Mouse (Mus musculus): ENCODE results near the gene Fmo5. TPM values are rescaled to one million over a fixed set of nuclear protein-coding genes. Genes with fewer than 3 reads are reported as not detected.

Fmo5 gene
- polyA plus RNA-seq, 1 experiment from 2014 or later = 3.7 TPM

- Histone ChIP-seq H3K27me3 (ENCODE audit: control insufficient read depth, insufficient read depth, low read length) (no peaks in the 10 kb centered on the region), H3K4me2 (ENCODE audit: low read length) (peak overlapping the region; percentile 87), H3K9me3 (ENCODE audit: control insufficient read depth, low read length) (no peaks in the 10 kb centered on the region), H3K4me1 (ENCODE audit: control insufficient read depth in 2 of 2, insufficient read depth in 2 of 2, low read length in 2 of 2) (peaks cover 19 to 30% of the 10 kb centered on the region in 2 experiments), H3K9ac (ENCODE audit: low read length) (peak overlapping the region; percentile 62), H3K36me3 (ENCODE audit: control insufficient read depth, insufficient read depth, low read length) (no peaks in the 10 kb centered on the region), H3K4me3 (ENCODE audit: control insufficient read depth in 1 of 2, insufficient read depth in 1 of 2, low read depth in 1 of 2, low read length in 2 of 2) (peak overlapping the region; percentile 42 to 43), H3K27ac (replicated peaks in 1 of 2; ENCODE audit: control insufficient read depth in 1 of 2, insufficient read depth in 1 of 2, low read depth in 2 of 2, low read length in 2 of 2) (0 out of 4 replicates have a peak overlapping the region, but pooled peaks of 1 of the 2 experiments have one; percentile 8)
- WGBS = 2% methylated on average over 33 of the region's 33 CpGs
- ATAC-seq (ENCODE audit: insufficient number of reproducible peaks, insufficient read depth, low FRiP score, low read depth) = no peak
Measured at GRCm38 (mm10) chr3:97681321-97682158, 52.9 kb downstream of the Fmo5 start.

GRCm38 (mm10) chr3:97682159-97682502 is 53.5 kb downstream of the Fmo5 start:
- H3K4me3 ChIP-seq (ENCODE audit: control insufficient read depth in 1 of 2, insufficient read depth in 1 of 2, low read depth in 1 of 2, low read length in 2 of 2) = peak overlapping the region; percentile 42 to 43
- no peaks in the 10 kb centered on the region for H3K27me3 ChIP-seq (ENCODE audit: control insufficient read depth, insufficient read depth, low read length)
- WGBS = 2% methylated on average over 11 of the region's 11 CpGs
- H3K9me3 ChIP-seq (ENCODE audit: control insufficient read depth, low read length) = no peaks in the 10 kb centered on the region
- peak overlapping the region; percentile 87 for H3K4me2 ChIP-seq (ENCODE audit: low read length)
- H3K27ac ChIP-seq (replicated peaks in 1 of 2; ENCODE audit: control insufficient read depth in 1 of 2, insufficient read depth in 1 of 2, low read depth in 2 of 2, low read length in 2 of 2) = no peak overlapping the region
- no peak for ATAC-seq (ENCODE audit: insufficient number of reproducible peaks, insufficient read depth, low FRiP score, low read depth)
- H3K4me1 ChIP-seq (ENCODE audit: control insufficient read depth in 2 of 2, insufficient read depth in 2 of 2, low read length in 2 of 2) = peaks cover 19 to 30% of the 10 kb centered on the region in 2 experiments
- H3K36me3 ChIP-seq (ENCODE audit: control insufficient read depth, insufficient read depth, low read length) = no peaks in the 10 kb centered on the region
- peak overlapping the region; percentile 62 for H3K9ac ChIP-seq (ENCODE audit: low read length)

- H3K36me3 ChIP-seq (ENCODE audit: control insufficient read depth, insufficient read depth, low read length) = no peaks in the 10 kb centered on the region
- H3K4me3 ChIP-seq (ENCODE audit: control insufficient read depth in 1 of 2, insufficient read depth in 1 of 2, low read depth in 1 of 2, low read length in 2 of 2) = peak overlapping the region; percentile 42 to 43; a peak in 3 of 4 replicates
- 28% methylated on average over 5 of the region's 5 CpGs for WGBS
- H3K4me1 ChIP-seq (ENCODE audit: control insufficient read depth in 2 of 2, insufficient read depth in 2 of 2, low read length in 2 of 2) = peaks cover 19 to 30% of the 10 kb centered on the region in 2 experiments
- H3K27ac ChIP-seq (replicated peaks in 1 of 2; ENCODE audit: control insufficient read depth in 1 of 2, insufficient read depth in 1 of 2, low read depth in 2 of 2, low read length in 2 of 2) = no peak overlapping the region
- peak overlapping the region; percentile 62 for H3K9ac ChIP-seq (ENCODE audit: low read length)
- no peaks in the 10 kb centered on the region for H3K9me3 ChIP-seq (ENCODE audit: control insufficient read depth, low read length)
- peak overlapping the region; percentile 87 for H3K4me2 ChIP-seq (ENCODE audit: low read length)
- no peaks in the 10 kb centered on the region for H3K27me3 ChIP-seq (ENCODE audit: control insufficient read depth, insufficient read depth, low read length)
- ATAC-seq (ENCODE audit: insufficient number of reproducible peaks, insufficient read depth, low FRiP score, low read depth) = no peak
Measured at GRCm38 (mm10) chr3:97682576-97682975, 54.0 kb downstream of the Fmo5 start.

- peak overlapping the region; percentile 49 for H3K9ac ChIP-seq (ENCODE audit: low read length)
- H3K4me3 ChIP-seq (ENCODE audit: control insufficient read depth in 1 of 2, insufficient read depth in 1 of 2, low read depth in 1 of 2, low read length in 2 of 2) = peak overlapping the region; percentile 2 to 23
Measured at GRCm38 (mm10) chr3:97683560-97684195, 55.1 kb downstream of the Fmo5 start.

GRCm38 (mm10) chr3:97686372-97687117 is 57.9 kb downstream of the Fmo5 start:
- Histone ChIP-seq H3K27ac (replicated peaks in 1 of 2; ENCODE audit: control insufficient read depth in 1 of 2, insufficient read depth in 1 of 2, low read depth in 2 of 2, low read length in 2 of 2) (no peak overlapping the region), H3K27me3 (ENCODE audit: control insufficient read depth, insufficient read depth, low read length) (no peaks in the 10 kb centered on the region), H3K4me1 (ENCODE audit: control insufficient read depth in 2 of 2, insufficient read depth in 2 of 2, low read length in 2 of 2) (peaks cover 23 to 28% of the 10 kb centered on the region in 2 experiments), H3K9me3 (ENCODE audit: control insufficient read depth, low read length) (no peaks in the 10 kb centered on the region), H3K4me2 (ENCODE audit: low read length) (no peak overlapping the region), H3K9ac (ENCODE audit: low read length) (no peak overlapping the region), H3K36me3 (ENCODE audit: control insufficient read depth, insufficient read depth, low read length) (peaks cover 25% of the 10 kb centered on the region), H3K4me3 (ENCODE audit: control insufficient read depth in 1 of 2, insufficient read depth in 1 of 2, low read depth in 1 of 2, low read length in 2 of 2) (no peak overlapping the region)
- no peak for ATAC-seq (ENCODE audit: insufficient number of reproducible peaks, insufficient read depth, low FRiP score, low read depth)
- WGBS = 70% methylated on average over 4 of the region's 4 CpGs

More at GRCm38 (mm10) chr3:97683560-97684195, 55.1 kb downstream of the Fmo5 start:
- Histone ChIP-seq H3K4me1 (ENCODE audit: control insufficient read depth in 2 of 2, insufficient read depth in 2 of 2, low read length in 2 of 2) (peaks cover 19 to 30% of the 10 kb centered on the region in 2 experiments), H3K27ac (replicated peaks in 1 of 2; ENCODE audit: control insufficient read depth in 1 of 2, insufficient read depth in 1 of 2, low read depth in 2 of 2, low read length in 2 of 2) (peak overlapping the region; percentile 6 to 26; a peak in 2 of 4 replicates), H3K9me3 (ENCODE audit: control insufficient read depth, low read length) (no peaks in the 10 kb centered on the region), H3K27me3 (ENCODE audit: control insufficient read depth, insufficient read depth, low read length) (no peaks in the 10 kb centered on the region), H3K36me3 (ENCODE audit: control insufficient read depth, insufficient read depth, low read length) (no peaks in the 10 kb centered on the region), H3K4me2 (ENCODE audit: low read length) (peak overlapping the region; percentile 60)
- 0 out of 2 replicates have a peak, but pooled peaks have one; percentile 13 for ATAC-seq (ENCODE audit: insufficient number of reproducible peaks, insufficient read depth, low FRiP score, low read depth)
- WGBS = 7% methylated on average over 16 of the region's 16 CpGs

- H3K27me3 ChIP-seq (ENCODE audit: control insufficient read depth, insufficient read depth, low read length) = no peaks in the 10 kb centered on the region
- H3K9me3 ChIP-seq (ENCODE audit: control insufficient read depth, low read length) = no peaks in the 10 kb centered on the region
- no peak overlapping the region for H3K27ac ChIP-seq (replicated peaks in 1 of 2; ENCODE audit: control insufficient read depth in 1 of 2, insufficient read depth in 1 of 2, low read depth in 2 of 2, low read length in 2 of 2)
- no peak overlapping the region for H3K9ac ChIP-seq (ENCODE audit: low read length)
- no peak overlapping the region for H3K4me3 ChIP-seq (ENCODE audit: control insufficient read depth in 1 of 2, insufficient read depth in 1 of 2, low read depth in 1 of 2, low read length in 2 of 2)
- 31% methylated on average over 2 of the region's 2 CpGs for WGBS
- H3K36me3 ChIP-seq (ENCODE audit: control insufficient read depth, insufficient read depth, low read length) = peaks cover 52% of the 10 kb centered on the region
- no peak overlapping the region for H3K4me2 ChIP-seq (ENCODE audit: low read length)
- no peak for ATAC-seq (ENCODE audit: insufficient number of reproducible peaks, insufficient read depth, low FRiP score, low read depth)
- H3K4me1 ChIP-seq (ENCODE audit: control insufficient read depth in 2 of 2, insufficient read depth in 2 of 2, low read length in 2 of 2) = peaks cover 8 to 10% of the 10 kb centered on the region in 2 experiments
Measured at GRCm38 (mm10) chr3:97689289-97689688, 60.7 kb downstream of the Fmo5 start.

- no peak for ATAC-seq (ENCODE audit: insufficient number of reproducible peaks, insufficient read depth, low FRiP score, low read depth)
- no peak overlapping the region for H3K4me2 ChIP-seq (ENCODE audit: low read length)
- H3K4me3 ChIP-seq (ENCODE audit: control insufficient read depth in 1 of 2, insufficient read depth in 1 of 2, low read depth in 1 of 2, low read length in 2 of 2) = no peak overlapping the region
- peaks cover 65% of the 10 kb centered on the region for H3K36me3 ChIP-seq (ENCODE audit: control insufficient read depth, insufficient read depth, low read length)
- H3K27me3 ChIP-seq (ENCODE audit: control insufficient read depth, insufficient read depth, low read length) = no peaks in the 10 kb centered on the region
- WGBS = 46% methylated on average over 7 of the region's 7 CpGs
- no peaks in the 10 kb centered on the region for H3K9me3 ChIP-seq (ENCODE audit: control insufficient read depth, low read length)
- H3K9ac ChIP-seq (ENCODE audit: low read length) = no peak overlapping the region
- no peak overlapping the region for H3K27ac ChIP-seq (replicated peaks in 1 of 2; ENCODE audit: control insufficient read depth in 1 of 2, insufficient read depth in 1 of 2, low read depth in 2 of 2, low read length in 2 of 2)
- H3K4me1 ChIP-seq (ENCODE audit: control insufficient read depth in 2 of 2, insufficient read depth in 2 of 2, low read length in 2 of 2) = peaks cover 4 to 5% of the 10 kb centered on the region in 2 experiments; a peak in 3 of 4 replicates
Measured at GRCm38 (mm10) chr3:97690590-97690989, 62.0 kb downstream of the Fmo5 start.

All from heart, embryonic 14.5 days (tissue).